Mouse (Mus musculus) brain, embryonic 14.5 days (tissue): ENCODE results near the gene Tbc1d2b.

Source experiments
- CTCF ChIP-seq: fragments of 200-500 bp; IDR thresholded peaks from 2 replicates; pipeline ENCODE4 v1.5.1; 2012; ENCODE audit warnings: inconsistent platforms, mild to moderate bottlenecking, moderate library complexity, borderline replicate concordance; ENCODE audit not compliant: insufficient read depth, insufficient read length; ENCODE audit errors: extremely low read depth
- POLR2A ChIP-seq: fragments of 200-500 bp; IDR thresholded peaks from 2 replicates; pipeline ENCODE4 v1.6.1; 2012; ENCODE audit warnings: mild to moderate bottlenecking, inconsistent platforms, borderline replicate concordance; ENCODE audit not compliant: poor library complexity, insufficient read depth, insufficient read length, severe bottlenecking; ENCODE audit errors: extremely low read depth

DNA sequence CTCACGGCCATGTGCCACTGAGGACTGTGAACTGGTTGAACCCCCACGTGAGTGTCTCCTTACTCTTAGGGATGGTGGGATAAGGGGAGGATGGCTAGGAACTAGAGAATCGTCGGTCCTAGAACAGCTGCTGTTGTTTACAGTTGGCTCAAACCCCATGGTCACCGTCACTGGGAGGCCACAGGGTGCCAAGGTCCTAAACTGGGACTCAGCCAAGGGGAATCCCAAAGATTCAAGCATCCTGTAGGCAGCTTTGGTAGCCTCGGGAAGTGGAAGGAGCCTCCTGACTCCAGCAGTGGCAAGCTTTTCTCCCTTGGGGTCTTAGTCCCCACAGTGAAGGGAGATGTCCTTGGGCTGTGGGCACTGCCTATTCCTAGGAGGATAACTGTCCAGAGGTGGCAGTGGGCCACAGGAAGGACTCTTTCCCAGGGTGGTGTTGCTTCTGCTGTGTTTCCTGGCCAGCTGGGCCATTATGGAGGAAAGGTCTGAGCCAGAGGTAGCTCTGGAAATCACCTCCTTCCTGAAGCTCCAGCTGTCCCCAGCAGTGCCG, 73.4 kb downstream of the Tbc1d2b start:
- TF ChIP-seq POLR2A (no peak), CTCF (no peak)
